Mouse (Mus musculus): ENCODE results near the gene Lrrc73.

Lrrc73 gene

GRCm38 (mm10) chr17:46253452-46254084, at the start of gene Lrrc73:
Lrrc73 (plus strand) TSS chr17:46253531.
- peak; percentile 73 for DNase-seq (ENCODE audit: low spot score)

GRCm38 (mm10) chr17:46206676-46207075, 46.7 kb upstream of the Lrrc73 start:
- no peak for DNase-seq (ENCODE audit: low spot score)

- DNase-seq (ENCODE audit: low spot score) = no peak
Measured at GRCm38 (mm10) chr17:46210550-46210949, 42.8 kb upstream of the Lrrc73 start.

- no peak for DNase-seq (ENCODE audit: low spot score)
Measured at GRCm38 (mm10) chr17:46221601-46222000, 31.7 kb upstream of the Lrrc73 start.

GRCm38 (mm10) chr17:46227576-46227975, 25.8 kb upstream of the Lrrc73 start:
- DNase-seq (ENCODE audit: low spot score) = no peak

GRCm38 (mm10) chr17:46236067-46236466, 17.3 kb upstream of the Lrrc73 start:
- DNase-seq (ENCODE audit: low spot score) = no peak

- no peak for DNase-seq (ENCODE audit: low spot score)
Measured at GRCm38 (mm10) chr17:46237079-46237478, 16.3 kb upstream of the Lrrc73 start.

- DNase-seq (ENCODE audit: low spot score) = no peak
Measured at GRCm38 (mm10) chr17:46237480-46237879, 15.9 kb upstream of the Lrrc73 start.

GRCm38 (mm10) chr17:46239516-46240114, 13.7 kb upstream of the Lrrc73 start:
- DNase-seq (ENCODE audit: low spot score) = no peak

GRCm38 (mm10) chr17:46241471-46241870, 11.9 kb upstream of the Lrrc73 start:
- no peak for DNase-seq (ENCODE audit: low spot score)

GRCm38 (mm10) chr17:46242274-46242673, 11.1 kb upstream of the Lrrc73 start:
- no peak for DNase-seq (ENCODE audit: low spot score)

- no peak for DNase-seq (ENCODE audit: low spot score)
Measured at GRCm38 (mm10) chr17:46242993-46243392, 10.3 kb upstream of the Lrrc73 start.

GRCm38 (mm10) chr17:46243624-46244023, 9.7 kb upstream of the Lrrc73 start:
- DNase-seq (ENCODE audit: low spot score) = no peak

- DNase-seq (ENCODE audit: low spot score) = no peak
Measured at GRCm38 (mm10) chr17:46244579-46244978, 8.8 kb upstream of the Lrrc73 start.

- DNase-seq (ENCODE audit: low spot score) = peak; percentile 90
Measured at GRCm38 (mm10) chr17:46247512-46248188, 5.7 kb upstream of the Lrrc73 start, which contains the start of the genes Polr1c and Yipf3. Polr1c (minus strand) TSS chr17:46248054. Yipf3 (plus strand) TSS chr17:46248080.

- no peak for DNase-seq (ENCODE audit: low spot score)
Measured at GRCm38 (mm10) chr17:46248189-46248522, 5.2 kb upstream of the Lrrc73 start.

GRCm38 (mm10) chr17:46251174-46251573, 2.2 kb upstream of the Lrrc73 start:
- no peak for DNase-seq (ENCODE audit: low spot score)

GRCm38 (mm10) chr17:46252571-46253451, 520 bp upstream of the Lrrc73 start:
- no peak for DNase-seq (ENCODE audit: low spot score)

- no peak for DNase-seq (ENCODE audit: low spot score)
Measured at GRCm38 (mm10) chr17:46254106-46254505, 775 bp downstream of the Lrrc73 start.

GRCm38 (mm10) chr17:46255147-46255546, 1.8 kb downstream of the Lrrc73 start:
- no peak for DNase-seq (ENCODE audit: low spot score)

- no peak for DNase-seq (ENCODE audit: low spot score)
Measured at GRCm38 (mm10) chr17:46258279-46259053, 5.1 kb downstream of the Lrrc73 start.

- no peak for DNase-seq (ENCODE audit: low spot score)
Measured at GRCm38 (mm10) chr17:46259675-46260074, 6.3 kb downstream of the Lrrc73 start.

Data from spleen, adult 12 weeks (tissue).